Mouse (Mus musculus) embryonic stem cell, embryonic (primary cell): ENCODE measurements around the gene Ric8b.

Experiments
- CTCF ChIA-PET, 4 experiments: fragments of 300-600 bp in 2 of 4; fragments of 350-600 bp in 2 of 4; sonication (Branson Sonifier 250); formaldehyde crosslinking; loops; one replicate each; lab custom pipeline; 2022; ENCODE audit warnings: inconsistent platforms in 2 of 4; lab: Charles Lee
- POLR2A ChIA-PET, 4 experiments: fragments of 300-600 bp in 2 of 4; fragments of 350-600 bp in 2 of 4; sonication (Branson Sonifier 250); formaldehyde crosslinking; loops; one replicate each; lab custom pipeline; 2022; ENCODE audit warnings: antibody characterized with exemption in 4 of 4, inconsistent platforms in 1 of 4; lab: Charles Lee

Ric8b gene

GRCm38 (mm10) chr10:84916810-84917730 is at the start of gene Ric8b:
Gene Ric8b, plus strand, starts transcription at chr10:84917616.
- POLR2A ChIA-PET, result interaction anchor here in 2 of 4 experiments (0.8 to 1.3 kb wide), 4 partner anchors 8 to 26 kb away, joined by 3 to 4 read pairs (median 3); no protein-coding TSS in a partner anchor

DNA sequence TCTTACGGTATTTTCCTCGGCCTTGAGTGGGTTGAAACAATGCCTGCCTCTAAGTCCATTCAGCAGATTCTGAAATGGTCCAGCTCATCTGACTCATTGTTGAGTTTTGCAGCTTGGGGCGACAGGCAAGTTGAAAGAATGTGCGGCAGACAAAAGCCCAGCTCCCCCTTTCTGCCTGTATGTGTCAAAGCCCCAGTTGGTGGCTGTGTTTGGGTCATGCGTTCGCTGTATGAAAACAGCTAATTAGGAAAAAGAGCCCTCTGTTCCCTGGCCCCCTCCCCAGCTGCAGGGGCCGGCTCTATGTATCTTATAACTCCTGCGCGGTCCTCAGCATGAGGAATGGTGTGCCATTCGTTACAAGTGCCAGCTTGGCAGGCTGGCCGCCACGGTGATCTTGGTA is 46.1 kb upstream of the Ric8b start:
- ChIA-PET POLR2A (interaction anchor here in 2 of 4 experiments (1.0 to 1.1 kb wide), 2 partner anchors 15 to 21 kb away, joined by 3 to 9 read pairs; no protein-coding TSS in a partner anchor), CTCF (interaction anchor here in 1 of 4 experiments (0.7 kb wide), 1 partner anchor 216 kb away, joined by 4 read pairs; no protein-coding TSS in a partner anchor)

More at GRCm38 (mm10) chr10:84916810-84917730, at the start of gene Ric8b:
- CTCF ChIA-PET, result no interaction called here

DNA sequence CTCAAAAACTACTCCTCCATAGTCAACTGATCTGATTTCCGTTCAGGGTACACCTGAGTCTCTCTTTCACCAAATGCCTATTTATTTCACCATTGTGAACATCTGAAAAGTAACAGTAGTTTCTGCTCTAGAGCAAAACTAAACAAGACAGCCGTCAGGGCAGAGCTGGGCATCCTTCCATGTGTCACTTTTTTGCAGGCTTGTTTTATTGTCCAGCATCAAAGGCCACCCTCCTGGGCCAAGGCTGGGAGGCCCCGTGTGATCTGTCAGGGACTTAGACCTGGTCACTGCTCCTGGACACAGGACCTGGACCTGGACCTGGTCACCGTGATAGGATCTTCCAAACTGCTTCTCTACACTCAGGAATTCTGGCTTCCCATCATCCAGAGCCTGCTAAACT is 45.5 kb upstream of the Ric8b start:
- CTCF ChIA-PET, result no interaction called here
- POLR2A ChIA-PET, result interaction anchor here in 2 of 4 experiments (1.0 to 1.1 kb wide), 2 partner anchors 14 to 22 kb away, joined by 3 to 9 read pairs; no protein-coding TSS in a partner anchor

GRCm38 (mm10) chr10:84879823-84880571 is 37.4 kb upstream of the Ric8b start:
- CTCF ChIA-PET, result interaction anchor here in 1 of 4 experiments (0.8 kb wide), 1 partner anchor 62 kb away, joined by 3 read pairs; no protein-coding TSS in a partner anchor
- POLR2A ChIA-PET, result interaction anchor here in 1 of 4 experiments (1.1 kb wide), 1 partner anchor 10 kb away, joined by 3 read pairs; no protein-coding TSS in a partner anchor

GRCm38 (mm10) chr10:84882528-84882927 is 34.9 kb upstream of the Ric8b start:
- POLR2A ChIA-PET, result interaction anchor here in 1 of 4 experiments (0.7 kb wide), 1 partner anchor 131 kb away, joined by 3 read pairs; no protein-coding TSS in a partner anchor
- CTCF ChIA-PET, result interaction anchor here in 1 of 4 experiments (0.5 kb wide), 1 partner anchor 1360 kb away, joined by 5 read pairs; no protein-coding TSS in a partner anchor

DNA sequence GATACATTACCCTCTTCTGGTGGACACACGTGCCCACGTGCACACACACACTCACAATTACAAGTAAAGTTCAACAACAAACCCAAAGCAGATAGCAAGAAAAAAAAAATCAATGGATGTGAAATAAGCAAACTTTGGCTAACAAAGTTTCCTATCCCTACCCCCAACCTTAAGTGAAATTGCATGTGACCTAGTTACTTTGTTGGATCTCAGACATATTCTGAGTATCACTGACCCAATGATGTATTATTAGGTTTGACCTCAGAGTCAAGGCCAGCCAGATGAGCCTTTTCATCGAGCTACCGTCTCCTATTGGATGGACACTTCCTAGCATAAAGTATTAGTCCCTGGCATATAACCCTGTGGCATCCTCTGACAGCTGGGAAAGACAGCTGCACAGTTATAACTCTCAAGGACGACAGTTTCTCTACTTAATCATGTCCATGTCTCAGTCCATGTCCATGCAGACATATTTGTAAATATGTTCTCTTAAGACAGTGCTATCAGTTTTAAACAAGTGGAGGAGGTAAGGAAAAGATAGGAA is 32.0 kb upstream of the Ric8b start:
- POLR2A ChIA-PET, result interaction anchor here in 3 of 4 experiments (0.6 to 2.8 kb wide), 18 partner anchors 8 to 166 kb away, joined by 3 to 27 read pairs (median 6); no protein-coding TSS in a partner anchor
- CTCF ChIA-PET, result interaction anchor here in 1 of 4 experiments (0.6 to 1.0 kb wide), 2 partner anchors 46 to 60 kb away, joined by 5 read pairs; no protein-coding TSS in a partner anchor

DNA sequence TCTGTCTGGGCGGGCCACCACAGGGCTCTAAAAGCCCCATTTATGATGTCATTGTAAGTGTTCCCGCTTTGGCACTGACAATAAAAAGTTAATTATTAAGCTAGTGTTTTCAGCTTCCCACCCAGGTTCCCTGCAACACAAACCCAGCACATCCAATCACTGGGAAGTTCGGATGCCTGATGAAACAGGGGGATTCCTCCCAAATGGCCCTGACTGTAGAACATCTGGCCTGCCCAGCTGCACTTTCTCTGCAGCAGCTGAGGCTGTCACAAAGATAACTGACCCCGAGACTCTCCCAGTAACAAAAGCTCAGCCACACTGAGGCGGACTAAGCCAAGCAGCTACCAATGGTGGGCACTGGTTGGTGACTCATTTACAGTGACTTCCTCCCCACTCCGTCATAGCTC is 31.2 kb upstream of the Ric8b start:
- CTCF ChIA-PET, result interaction anchor here in 1 of 4 experiments (0.7 to 1.0 kb wide), 3 partner anchors 8 to 60 kb away, joined by 3 to 5 read pairs (median 3); no protein-coding TSS in a partner anchor
- POLR2A ChIA-PET, result interaction anchor here (0.5 to 2.8 kb wide), 21 partner anchors 9 to 193 kb away, joined by 3 to 27 read pairs (median 6); no protein-coding TSS in a partner anchor

- POLR2A ChIA-PET, result interaction anchor here (0.5 to 2.8 kb wide), 17 partner anchors 9 to 193 kb away, joined by 3 to 27 read pairs (median 6); no protein-coding TSS in a partner anchor
- CTCF ChIA-PET, result interaction anchor here in 1 of 4 experiments (0.8 to 1.0 kb wide), 2 partner anchors 9 to 59 kb away, joined by 3 to 5 read pairs; no protein-coding TSS in a partner anchor
Observed at GRCm38 (mm10) chr10:84886785-84887184, 30.6 kb upstream of the Ric8b start.

DNA sequence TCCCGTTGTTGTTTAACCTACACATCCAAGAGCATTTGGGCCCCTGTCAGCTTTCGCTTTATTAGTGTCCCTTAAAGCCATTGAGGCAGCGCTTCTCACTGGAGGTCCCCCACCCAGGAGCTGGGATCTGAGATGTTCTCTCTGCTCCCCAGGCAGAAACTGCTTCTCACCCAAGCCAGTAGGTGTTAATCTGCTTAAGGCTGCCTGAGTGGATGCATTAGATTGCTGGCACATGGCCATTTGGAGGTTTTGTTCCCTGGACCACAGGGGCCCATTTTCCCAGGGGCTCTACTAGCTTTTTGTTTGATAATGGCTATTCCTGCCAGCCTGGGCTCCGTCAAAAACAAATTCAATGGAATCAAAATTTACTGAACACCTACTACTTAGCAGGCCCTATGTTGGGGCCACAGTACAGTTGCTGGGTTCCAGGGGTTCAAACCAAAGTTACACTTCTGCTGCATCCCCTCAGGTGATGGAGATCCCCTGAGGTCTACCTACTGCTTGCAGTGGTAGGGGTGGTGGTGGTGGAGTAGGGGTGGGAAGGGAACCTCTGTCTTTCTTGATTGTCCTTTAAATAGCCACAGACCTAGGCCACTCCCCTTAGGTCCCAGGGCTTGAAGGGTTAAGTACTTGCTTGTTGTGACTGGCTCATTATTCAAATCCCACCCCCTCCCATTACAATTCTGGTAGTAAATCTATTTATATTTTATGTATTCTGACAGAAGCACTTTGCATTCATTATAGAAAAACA is 28.1 kb upstream of the Ric8b start:
- CTCF ChIA-PET, result no interaction called here
- POLR2A ChIA-PET, result interaction anchor here in 1 of 4 experiments (2.0 kb wide), 1 partner anchor 20 kb away, joined by 5 read pairs; no protein-coding TSS in a partner anchor

DNA sequence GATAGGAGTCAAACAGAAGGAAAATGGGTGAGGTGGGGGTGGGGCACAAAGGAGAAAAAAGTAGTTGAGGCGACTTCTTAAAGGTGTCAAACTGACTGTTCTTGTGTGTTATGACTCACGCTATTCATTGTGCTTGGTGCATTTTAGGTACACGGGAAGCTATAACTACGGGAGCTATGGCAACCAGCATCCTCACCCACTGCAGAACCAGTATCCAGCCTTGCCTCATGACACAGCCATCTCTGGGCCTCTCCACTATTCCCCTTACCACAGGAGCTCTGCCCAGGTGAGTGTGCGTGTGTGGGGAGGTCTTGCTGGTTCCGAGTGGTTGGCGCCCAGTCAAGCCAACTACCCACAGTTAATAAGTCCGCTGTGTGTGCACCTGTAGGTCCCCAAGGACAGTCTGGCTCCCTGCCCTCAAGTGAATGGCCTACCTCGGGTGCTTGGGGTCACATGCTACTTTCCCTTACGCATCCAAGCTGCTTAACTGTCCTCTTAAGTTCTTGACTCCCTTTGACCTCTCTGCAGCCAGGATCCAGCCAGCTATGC is 21.5 kb upstream of the Ric8b start:
- CTCF ChIA-PET, result interaction anchor here in 1 of 4 experiments (0.6 to 0.8 kb wide), 2 partner anchors 10 to 347 kb away, joined by 3 read pairs; no protein-coding TSS in a partner anchor

GRCm38 (mm10) chr10:84896941-84897930 is 20.2 kb upstream of the Ric8b start:
- ChIA-PET CTCF (interaction anchor here in 3 of 4 experiments (0.5 to 1.5 kb wide), 6 partner anchors 12 to 167 kb away, joined by 3 to 11 read pairs (median 3); no protein-coding TSS in a partner anchor), POLR2A (interaction anchor here in 3 of 4 experiments (0.7 to 5.5 kb wide), 18 partner anchors 10 to 205 kb away, joined by 3 to 43 read pairs (median 5); partner anchors contain the start of genes Fhl4 (in 1 of the 3) and Tmem263 (in 1 of the 3))

More for the DNA sequence above, 21.5 kb upstream of the Ric8b start:
- POLR2A ChIA-PET, result interaction anchor here in 3 of 4 experiments (0.6 to 5.5 kb wide), 9 partner anchors 10 to 231 kb away, joined by 3 to 43 read pairs (median 3); no protein-coding TSS in a partner anchor

DNA sequence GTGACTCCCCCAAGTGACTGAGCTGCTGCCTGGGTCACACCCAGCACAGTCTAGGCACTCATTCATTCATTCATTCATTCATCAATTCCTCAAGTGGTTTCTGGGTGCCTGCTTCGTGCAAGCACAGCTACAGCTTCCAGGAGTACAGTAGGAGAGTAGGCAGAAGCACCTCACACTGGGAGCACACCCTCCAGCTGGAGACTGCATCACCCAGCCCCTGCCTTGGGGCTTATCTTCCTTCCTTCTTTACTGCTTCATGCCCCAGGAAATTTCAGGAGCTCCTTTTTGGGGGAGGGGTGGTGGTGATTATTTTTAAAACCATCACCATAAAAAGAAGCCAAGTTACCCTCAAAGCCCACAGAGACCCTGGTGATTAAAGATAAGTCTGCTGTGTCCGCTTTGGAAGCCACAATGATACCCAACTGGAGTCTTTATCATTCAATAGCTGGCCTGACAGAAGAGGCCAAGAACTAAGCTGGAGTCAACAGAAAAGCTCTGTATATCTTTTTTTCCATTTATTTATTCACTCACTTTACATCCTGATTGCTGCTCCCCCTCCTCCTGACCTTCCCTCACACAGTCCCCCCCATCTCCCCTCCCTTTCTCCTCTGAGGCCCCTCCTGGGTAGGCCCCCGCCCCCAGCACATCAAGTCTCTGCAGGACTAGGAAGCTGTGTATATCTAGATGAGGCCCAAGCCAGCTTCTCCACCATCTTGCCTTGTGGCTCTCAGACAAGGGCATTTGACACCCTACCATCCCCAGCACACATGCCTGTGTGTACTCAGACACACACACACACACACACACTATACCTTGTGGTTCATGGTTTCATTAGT is 19.1 kb upstream of the Ric8b start:
- CTCF ChIA-PET, result interaction anchor here (0.6 to 1.5 kb wide), 8 partner anchors 11 to 168 kb away, joined by 3 to 11 read pairs (median 3); no protein-coding TSS in a partner anchor

GRCm38 (mm10) chr10:84901676-84902075 is 15.7 kb upstream of the Ric8b start:
- POLR2A ChIA-PET, result interaction anchor here in 3 of 4 experiments (0.7 to 1.6 kb wide), 3 partner anchors 30 to 279 kb away, joined by 3 to 6 read pairs (median 4); no protein-coding TSS in a partner anchor
- CTCF ChIA-PET, result no interaction called here

More for the DNA sequence above, 19.1 kb upstream of the Ric8b start:
- POLR2A ChIA-PET, result interaction anchor here (0.6 to 5.5 kb wide), 23 partner anchors 9 to 655 kb away, joined by 3 to 43 read pairs (median 4); partner anchors contain the start of genes Fhl4 (in 1 of the 4) and Tmem263 (in 1 of the 4)

DNA sequence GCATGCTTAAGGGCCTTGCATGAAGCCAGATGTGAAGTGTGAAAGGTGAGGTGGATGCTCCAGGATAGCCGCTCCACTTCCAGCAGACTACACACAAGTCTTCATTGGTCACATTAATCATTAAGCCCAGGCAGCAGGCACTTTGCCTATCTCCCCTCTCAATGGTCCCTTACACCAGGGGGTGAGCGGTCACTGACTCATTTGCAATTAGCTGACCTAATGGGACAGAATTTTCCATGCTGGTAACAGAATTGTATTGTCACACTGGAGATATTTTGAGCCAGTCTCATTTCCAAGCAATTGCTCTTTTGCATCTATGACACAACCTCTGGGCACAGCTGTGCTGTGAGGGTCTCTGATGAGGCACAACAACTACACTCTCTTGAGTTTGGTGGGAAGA is 15.2 kb upstream of the Ric8b start:
- ChIA-PET POLR2A (interaction anchor here in 2 of 4 experiments (0.7 to 1.6 kb wide), 2 partner anchors 29 to 36 kb away, joined by 3 to 6 read pairs; no protein-coding TSS in a partner anchor), CTCF (no interaction called here)
